Mouse (Mus musculus) CD4-positive, CD25-positive, alpha-beta regulatory T cell, adult 4 months (primary cell): ENCODE measurements around the gene Yeats4. TPM values are rescaled to one million over a fixed set of nuclear protein-coding genes. Genes with fewer than 3 reads are reported as not detected.
"Not testable (repeated sequence)": the region's sequence is repeated elsewhere in the genome, so short reads cannot be mapped to it uniquely, and the experiment has no call there.

Source experiments
- ATAC-seq: one replicate; pipeline ENCODE4 v1.8.0; 2017
- polyA plus RNA-seq, 2 experiments: library from polyadenylated mRNA; unstranded; fragments of 100-300 nt; shearing (Covaris generic); gene quantifications; one replicate each; pipeline ENCODE4 v1.2.1; 2017

Gene Yeats4
- polyA plus RNA-seq: 10 to 100 TPM; 19.1 to 24.6 TPM

DNA sequence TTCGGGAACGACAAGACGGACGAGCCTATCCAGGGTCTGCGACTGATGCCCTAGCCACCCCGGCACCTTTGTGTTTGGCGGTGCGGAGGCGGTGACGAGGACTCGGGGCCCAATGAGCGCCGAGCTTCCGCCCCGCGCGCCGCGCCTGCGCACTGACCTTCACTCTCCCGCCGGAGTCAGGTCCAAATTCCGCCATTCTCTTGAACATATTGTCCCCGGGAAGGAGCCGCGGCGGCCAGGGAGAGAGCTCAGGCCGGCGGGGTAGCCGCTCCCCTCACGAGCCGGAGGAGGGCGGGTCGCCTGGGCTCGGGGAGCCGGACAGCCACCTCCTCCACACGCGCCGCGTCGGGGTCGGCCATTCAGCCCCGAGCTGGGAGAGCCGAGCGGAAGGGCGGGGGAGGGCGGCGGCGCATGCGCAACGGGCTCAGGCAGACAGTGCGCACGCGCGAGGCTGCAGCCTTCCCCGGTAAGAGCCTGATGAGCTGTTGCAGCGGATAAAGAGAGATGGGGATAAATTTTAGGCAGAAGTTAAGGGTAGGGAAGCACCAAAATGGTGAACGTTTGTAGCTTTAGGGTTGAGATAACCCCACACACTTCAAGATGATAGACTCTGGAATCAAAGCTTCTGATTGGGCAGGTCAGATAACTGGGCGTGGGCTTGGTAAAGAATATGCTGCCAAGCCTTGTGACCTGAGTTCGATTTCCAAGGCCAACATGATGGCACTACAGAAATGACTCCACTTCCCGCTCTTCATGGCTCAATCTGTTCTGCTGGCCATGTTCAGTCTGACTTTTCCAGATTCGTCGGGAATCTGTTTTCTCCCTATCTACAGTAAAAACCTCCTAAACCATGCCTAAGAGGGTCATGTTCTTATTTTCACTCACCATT lies at the start of gene Yeats4:
Gene Yeats4, minus strand, starts transcription at position 406 of the 889 bp plus-strand sequence.
- ATAC-seq: peak; percentile 95

DNA sequence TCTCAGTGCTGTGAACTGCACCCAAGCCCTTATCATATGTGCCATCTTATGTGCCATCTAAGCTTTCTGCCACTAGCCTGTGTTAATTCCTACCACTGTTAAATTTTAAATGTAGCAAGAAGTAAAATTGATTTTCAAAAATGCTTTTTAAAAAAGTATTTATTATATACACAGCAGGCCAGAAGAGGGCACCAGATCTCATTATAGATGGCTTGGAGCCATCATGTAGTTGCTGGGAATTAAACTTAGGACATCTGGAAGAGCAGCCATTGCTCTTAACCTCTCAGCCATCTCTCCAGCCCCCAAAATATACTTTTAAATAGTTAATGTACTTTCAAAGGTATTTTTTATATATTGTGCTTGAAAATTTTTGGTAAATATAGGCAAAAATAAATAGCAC lies 47.7 kb upstream of the Yeats4 start:
- ATAC-seq: no peak

DNA sequence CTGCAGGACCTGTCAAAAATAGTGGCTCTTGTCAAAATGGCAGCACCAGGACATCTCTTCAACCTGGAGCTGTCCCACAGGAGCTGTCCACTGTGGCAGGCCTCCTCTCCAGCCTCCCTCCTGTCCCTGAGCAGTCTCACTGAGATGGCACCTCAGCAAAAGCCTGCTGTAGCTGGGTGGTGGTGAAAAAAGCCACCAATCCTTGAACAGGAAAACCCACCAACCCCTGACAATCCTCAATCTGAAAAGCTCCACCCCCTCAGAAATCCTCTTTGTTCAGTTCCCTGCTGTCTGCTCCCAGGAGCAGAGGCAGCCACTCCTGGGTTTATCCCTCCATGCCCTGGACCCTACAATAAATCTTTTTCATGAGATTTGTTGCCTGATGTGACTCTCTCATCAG lies 35.6 kb upstream of the Yeats4 start:
- no peak for ATAC-seq

DNA sequence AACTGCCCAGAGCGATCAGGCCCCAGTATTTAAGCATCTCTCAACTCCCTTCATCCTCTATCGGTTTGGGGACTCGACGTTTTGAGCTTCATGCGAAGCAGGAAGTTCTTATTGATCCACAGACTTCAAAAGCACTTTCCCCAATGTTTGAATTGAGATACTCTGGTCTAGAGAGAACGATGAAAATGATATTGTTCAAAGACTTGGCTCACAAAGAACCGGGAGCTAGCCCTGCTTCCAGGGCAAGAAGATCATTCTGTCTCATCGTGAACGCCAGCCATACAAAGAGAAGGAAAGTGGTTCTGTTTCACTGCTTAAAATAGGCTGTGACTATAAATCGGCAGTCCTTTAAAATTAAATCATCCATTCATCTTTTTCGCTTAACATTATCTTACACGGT lies 14.3 kb upstream of the Yeats4 start, which contains the start of gene 9530003J23Rik:
Gene 9530003J23Rik, minus strand, starts transcription at position 101 of the 400 bp plus-strand sequence.
- no peak for ATAC-seq

DNA sequence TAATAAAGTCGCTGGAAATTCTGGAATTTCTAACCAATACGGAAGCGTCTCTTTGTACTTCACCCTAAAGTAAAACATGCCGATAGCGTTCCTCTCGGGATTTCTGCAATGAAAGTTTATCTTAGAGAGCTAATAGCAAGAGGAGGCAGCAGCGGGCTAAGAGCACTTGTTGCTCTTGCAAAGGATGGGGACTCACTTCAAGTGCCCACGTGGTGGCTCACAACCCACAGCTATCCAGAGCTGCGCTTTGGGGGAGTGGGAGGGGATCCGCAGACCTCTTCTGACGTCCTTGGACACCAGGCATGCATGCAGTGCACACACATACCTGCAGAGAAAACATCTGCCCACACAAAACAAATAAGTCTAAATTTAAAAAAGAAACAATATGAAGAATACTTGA lies 11.6 kb upstream of the Yeats4 start:
- no peak for ATAC-seq

DNA sequence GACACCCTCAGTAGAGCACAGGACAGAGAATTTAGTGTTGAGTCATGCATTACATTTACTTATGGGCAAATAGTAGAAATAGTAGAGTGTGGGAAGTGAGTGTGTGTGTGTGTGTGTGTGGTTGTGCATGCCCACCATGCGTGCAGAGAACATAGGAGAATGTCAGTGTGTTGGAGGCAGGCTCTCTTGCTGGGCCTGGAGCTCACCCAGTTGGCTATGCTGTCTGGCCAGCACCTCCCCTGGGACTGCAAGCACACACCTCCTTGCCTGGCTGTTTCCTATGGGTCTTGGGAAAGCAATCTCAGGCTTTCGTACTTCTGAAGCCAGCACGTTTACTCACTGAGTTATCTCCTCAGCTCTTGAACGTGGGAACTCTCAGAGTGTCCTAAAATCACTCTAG lies 10.5 kb upstream of the Yeats4 start:
- no peak for ATAC-seq

DNA sequence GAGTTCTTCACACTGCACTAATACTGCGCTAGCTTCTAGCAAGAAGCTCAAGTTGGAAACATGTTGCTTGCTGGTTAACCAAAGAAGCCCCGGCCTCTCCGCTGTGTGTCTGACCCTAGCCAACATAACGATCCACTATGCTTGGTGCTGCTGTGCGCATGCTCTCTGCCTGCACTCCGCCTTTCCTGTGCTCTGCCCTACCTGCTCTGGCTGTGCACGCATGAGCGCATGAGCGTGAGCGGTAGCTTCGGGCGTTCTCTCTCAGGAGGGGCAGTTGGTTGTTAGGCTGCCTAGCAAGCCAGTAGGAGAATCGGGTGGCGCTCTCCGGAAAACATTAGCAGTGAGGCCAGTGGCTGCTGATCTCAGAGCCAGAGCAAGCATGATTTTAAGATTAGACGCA lies 5.5 kb upstream of the Yeats4 start:
- ATAC-seq: peak; percentile 53

DNA sequence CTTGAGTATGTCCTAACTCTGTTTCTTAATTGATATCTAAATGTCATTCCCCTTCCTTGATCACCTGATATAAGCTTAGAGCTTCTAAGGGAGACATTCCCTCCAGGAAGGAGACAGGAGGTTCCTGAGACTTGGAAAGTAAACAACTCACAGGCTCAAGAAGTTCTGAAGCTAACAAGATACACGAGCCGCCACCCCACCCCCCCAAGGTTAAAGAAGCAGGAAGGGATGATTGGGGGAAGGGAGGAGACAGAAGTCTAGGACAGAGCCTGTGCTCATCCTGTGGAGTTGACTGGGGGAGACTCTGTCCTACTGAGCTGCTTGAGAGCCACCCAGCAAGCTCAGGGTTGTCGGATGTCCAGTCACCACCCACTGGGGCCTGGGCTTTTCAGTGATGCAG lies 1.7 kb upstream of the Yeats4 start:
- ATAC-seq: no peak

DNA sequence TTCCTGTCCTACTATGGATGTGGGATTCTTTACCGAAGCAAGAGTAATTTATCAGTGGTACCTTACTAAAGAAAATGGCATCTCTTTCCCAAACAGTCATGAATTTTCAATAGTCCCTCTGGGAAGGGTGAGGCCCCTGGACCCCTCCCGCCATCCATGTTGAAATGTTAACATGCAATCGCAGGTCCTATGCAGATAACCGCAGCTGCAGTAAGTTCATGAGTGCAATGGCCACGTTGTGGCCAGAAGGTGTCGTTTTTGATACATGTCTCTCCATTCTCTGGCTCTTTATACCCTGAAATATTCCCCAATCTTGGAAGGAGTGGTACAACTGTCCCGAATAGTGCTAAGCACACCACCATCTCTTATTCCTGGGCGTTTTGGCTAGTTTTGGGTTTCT lies 787 bp upstream of the Yeats4 start:
- no peak for ATAC-seq

DNA sequence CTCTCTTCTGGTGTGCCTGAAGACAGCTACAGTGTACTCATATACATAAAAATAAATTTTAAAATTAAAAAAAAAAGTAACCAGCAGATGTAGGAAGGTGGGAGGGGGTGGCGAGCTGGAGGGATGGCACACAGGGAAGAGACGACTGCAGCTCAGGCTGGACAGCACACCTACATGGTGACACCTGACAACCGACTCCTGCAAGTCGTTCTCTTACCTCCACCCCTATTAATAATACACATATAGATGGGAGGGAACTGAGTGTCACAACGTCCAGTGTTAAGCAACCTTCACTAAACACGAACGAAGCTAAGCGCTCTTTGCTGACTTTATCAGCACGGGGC lies 577 bp downstream of the Yeats4 start:
- ATAC-seq: no peak

DNA sequence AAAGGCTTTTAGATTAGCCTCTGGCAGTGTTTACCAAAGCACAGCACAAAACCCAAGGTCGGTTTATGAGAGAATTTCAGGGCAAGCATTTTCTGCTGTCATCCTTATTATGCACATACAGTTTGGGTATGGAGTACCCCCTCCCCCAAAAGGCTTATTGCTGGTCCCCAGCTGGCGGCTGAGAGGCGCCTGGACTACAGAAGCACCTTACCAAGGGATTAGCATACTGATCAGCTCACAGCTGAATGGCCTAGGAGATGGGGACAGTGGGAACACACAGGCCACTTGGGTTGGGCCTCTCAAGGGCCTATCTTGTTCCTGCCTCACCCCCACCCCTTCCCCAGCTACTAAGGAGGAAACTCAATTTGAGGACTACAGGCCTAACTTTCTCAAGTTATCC lies 1.5 kb downstream of the Yeats4 start:
- no peak for ATAC-seq

DNA sequence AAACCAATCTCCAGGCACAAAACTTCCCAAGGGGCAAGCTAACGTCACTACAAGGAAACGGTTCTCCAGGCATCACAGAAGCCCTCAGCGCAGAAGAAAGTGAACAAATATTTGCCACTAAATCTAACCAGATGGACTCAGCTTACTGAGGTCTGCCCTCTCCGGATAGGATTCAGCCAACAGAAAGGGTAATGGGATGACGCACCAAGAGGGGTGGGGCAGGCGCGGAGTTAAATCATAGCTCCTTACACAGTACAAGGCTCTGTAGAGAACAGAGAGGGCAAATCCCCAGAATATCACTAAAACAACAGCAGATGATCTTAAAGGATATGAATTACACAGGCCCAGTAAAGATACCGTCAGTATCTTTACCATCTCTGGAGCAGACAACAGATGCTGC lies 6.0 kb downstream of the Yeats4 start:
- no peak for ATAC-seq

DNA sequence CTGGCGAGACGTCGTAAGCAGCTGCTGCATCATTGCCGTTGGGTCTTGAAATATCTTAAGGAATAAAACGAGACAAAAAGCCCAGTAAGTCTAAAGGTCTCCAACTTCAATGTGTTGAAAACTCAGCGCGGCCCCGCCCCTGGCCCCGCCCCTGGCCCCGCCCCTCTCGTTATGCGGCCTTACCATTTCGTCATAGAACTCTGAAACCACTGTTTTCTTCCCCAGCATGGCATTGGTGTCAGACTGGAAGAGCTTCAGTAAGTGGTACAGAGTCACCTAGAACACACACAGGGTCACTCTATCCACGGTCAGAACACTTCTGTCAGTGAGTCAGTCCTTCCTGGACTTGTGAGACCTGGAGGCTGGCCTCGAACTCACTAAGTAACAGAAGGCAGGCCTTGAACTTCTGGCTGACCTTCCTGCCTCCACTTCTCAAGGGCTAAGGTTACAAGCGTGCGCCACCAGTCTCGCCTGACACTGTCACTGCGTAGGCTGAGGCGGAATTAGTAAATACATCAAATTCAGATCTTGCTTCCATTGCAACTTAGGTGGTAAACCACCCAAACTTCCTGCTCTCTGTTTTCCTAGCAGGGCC lies 7.0 kb downstream of the Yeats4 start:
- ATAC-seq: no peak

DNA sequence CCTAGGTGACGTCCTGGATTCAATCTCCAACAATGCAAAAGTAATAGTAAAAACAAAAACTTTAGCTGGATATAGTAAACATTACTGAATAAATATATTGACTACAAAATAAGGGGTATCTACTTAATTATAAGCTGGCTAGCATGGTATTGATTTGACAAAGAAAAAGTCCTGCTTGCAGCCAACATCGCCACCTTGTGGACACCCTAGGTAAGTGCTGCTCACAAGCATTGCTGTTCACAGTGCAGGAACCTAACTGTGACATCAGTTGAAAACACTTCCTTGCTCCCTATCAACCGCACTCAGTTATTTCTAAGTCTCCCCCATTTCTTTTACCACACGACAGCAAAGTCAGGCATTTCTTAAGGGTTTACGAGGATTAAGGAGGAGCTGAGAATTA lies 7.5 kb downstream of the Yeats4 start:
- ATAC-seq: peak; percentile 71

DNA sequence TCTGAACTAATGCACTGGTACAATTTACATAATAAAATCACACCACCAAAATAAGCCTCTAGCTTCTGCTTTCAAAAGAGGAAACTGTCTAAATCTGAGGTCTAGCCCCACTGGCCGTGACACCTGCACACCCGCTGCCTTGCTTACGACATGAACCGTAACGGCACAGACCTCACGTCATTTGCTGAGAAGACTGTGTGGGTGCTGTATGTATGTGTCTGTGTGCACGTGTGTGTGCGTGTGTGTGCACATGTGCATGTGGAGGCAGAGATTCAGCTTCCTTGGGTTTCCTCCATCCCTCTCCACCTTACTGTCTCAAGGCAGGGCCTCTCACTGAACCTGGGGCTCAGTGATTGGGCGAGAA lies 8.2 kb downstream of the Yeats4 start:
- ATAC-seq: peak; percentile 33

DNA sequence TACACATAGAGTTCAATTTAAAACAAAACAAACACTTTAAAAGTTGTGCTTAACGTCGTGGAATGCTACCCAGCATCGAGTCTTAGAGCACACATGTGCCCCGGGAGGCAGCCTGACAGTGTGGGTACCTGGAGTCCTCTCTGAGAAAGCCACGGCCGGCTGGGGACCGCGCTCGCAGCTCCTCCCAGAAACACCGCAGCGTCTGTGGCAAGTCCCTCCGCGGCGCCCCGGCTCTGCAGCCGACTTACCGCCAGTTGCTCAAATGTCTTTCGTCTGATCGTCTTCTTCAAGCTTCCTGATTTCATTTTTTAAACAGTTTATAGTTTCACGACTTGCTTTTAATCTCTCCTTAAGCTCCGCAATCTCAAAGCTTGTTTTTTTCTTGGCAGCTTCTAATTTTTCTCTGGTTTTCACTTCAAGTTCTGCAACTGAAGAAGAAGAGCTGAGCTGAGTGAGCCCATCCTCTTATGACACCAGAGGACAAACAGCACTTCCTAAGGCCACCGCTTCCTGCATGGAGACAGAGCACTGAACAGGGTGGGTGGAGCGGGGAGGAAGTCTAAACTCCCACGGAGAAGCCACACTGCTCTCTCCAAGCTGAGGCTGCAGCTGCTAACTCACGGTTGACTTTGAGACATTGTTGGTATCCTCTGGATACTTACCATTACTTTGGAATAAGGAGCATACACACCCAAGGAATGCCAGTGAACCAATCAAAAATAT lies 8.7 kb downstream of the Yeats4 start:
- ATAC-seq: peak; percentile 72

DNA sequence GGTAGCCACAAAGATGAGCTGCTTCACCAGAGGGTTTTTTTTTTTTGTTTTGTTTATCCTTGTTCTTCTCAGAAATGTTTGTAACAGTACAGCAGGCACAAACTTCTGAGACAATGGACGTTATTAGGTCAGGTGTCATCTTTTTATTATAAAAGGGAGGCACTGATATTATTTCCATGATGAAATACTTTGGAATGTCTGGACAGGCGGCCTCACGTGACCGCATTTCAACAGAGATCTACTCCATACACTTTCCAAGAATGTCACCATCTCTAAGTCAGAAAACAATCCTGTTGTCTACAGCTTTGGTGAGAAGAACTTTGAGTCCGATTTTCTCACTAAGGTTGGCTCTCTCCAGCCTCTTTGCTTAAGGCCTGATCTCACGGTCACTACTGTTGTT lies 13.3 kb downstream of the Yeats4 start:
- ATAC-seq: no peak

DNA sequence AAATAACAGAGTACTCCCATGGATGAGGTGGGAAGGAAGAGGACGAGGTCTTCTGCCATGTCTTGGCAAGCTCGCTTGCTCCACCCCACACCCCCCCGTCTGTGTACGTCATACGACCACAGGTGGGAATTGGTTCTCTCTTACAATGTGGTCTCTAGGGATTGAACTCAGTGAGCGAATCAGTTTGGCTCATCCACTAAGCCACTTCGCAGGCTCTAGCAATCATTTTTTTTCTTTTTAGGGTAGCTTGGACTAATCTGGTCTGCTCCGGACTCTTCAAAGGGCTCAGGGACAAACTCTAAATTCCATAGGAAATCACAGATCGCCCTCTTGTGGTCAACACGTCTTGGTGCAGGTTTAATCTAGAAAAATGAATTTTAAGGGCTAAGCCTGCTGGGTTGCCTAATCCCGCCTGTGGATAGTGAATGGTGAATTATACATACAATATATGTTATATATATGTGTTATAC lies 14.8 kb downstream of the Yeats4 start:
- ATAC-seq: peak; percentile 84

DNA sequence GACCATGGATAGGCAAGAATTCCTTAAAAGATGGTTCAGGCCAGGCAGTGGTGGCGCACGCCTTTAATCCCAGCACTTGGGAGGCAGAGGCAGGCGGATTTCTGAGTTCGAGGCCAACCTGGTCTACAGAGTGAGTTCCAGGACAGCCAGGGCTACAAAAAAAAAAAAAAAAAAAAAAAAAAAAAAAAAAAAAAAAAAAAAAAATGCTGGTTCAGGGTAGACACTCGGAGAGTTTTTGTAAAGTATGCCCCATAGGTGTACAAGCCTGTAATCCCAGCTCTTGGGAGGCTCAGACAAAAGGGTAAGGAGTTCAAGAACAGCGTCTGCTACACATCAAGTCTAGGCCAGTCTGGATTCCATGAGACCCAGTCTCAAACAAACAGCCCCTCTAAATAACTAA lies 15.5 kb downstream of the Yeats4 start:
- not testable (repeated sequence) for ATAC-seq

DNA sequence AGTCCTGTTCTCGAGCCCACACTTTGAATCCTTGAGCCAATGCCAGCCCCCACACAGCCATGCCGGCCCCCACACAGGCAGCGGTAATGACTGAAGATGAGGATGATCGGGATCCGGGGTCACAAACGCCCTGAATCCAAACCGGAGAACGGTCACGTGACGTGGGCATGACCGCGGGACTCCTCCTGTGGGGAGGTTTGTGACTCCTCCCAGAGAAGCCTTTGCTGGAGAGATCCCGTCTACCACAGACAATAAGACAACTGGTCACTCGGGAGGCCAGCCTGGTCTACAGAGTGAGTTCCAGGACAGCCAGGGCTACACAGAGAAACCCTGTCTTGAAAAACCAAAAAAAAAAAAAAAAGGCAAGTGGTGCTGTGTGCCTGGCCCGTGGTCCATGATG lies 16.1 kb downstream of the Yeats4 start:
- no peak for ATAC-seq

DNA sequence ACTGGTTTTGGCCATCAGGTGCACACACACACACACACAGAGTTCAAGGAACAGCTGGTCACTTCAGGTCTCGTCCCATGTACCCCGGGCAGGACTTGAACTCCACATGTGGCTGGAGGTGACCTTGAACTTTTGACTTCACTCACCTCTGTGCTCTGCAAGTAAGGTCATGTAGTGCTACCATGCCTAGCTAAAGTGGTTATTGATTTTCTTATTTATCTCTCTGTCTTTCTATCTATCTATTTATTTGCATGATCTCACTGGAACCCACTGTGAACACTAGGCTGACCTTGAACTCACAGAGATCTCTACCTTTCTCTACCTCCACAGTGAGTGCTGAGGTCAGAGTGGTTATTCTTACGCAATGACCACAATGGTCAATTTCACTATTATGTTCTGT lies 18.2 kb downstream of the Yeats4 start:
- no peak for ATAC-seq

DNA sequence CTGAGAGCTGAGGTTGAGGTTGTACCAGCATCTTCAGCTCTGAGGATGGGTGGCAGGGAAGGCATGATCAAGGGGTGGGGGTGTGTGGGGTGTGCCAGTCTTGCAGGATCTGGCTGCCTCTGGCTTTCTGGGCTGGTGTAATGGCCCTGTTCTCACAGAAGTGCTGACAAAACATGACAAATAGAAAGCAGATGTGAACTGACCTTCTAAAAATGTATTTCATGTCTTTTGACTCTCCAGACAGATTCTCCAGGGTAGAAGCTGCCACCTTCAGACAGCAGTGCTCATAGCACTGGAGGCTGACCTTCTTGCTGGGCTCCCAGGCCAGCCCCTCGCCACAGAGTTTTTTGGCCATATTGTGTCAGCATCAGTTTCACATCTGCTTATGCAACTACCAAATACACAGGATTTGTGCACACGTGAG lies 20.7 kb downstream of the Yeats4 start:
- no peak for ATAC-seq

DNA sequence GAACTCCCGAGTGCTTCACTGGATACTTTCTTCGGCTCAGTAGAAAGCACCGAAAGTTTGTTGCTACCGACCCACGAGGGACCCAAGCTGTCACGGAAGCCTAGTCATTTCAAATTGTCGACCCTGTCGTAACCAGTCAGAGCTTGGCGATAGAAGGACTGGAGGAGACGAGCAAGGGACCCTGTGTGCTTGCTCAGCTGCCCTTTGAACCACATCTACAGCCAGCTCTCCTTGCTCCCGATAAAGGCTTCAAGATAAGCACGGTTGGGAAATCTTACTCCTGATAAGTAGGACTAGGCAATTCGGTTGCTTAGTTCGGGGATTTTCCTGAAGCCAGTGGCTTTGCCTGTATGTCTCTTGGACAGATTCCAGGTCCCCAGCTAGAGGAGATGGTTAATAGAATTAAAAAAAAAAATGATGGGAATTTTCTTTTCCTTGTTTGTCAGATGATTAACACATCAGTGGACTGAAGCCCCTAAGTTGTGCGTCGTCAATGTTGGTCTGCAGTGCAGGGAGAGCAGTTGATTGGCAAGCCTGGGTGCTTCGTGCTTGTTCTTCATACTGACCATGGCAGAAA lies 21.2 kb downstream of the Yeats4 start:
- no peak for ATAC-seq
